Mouse (Mus musculus) midbrain, embryonic 13.5 days (tissue): ENCODE data around the gene Fbrsl1. TPM values are rescaled to one million over a fixed set of nuclear protein-coding genes. Genes with fewer than 3 reads are reported as not detected.

Experiments
- ATAC-seq: fragments of 200-750 bp; cut with Nextera tagmentation; 2 replicates; pipeline ENCODE4 v1.8.0; 2017; ENCODE audit warnings: mild to moderate bottlenecking, moderate TSS enrichment, moderate library complexity
- H3K27ac ChIP-seq: fragments of 300-500 bp; sonication (generic); 2 replicates; pipeline ENCODE4 v1.5.1; 2015; ENCODE audit warnings: inconsistent platforms, mild to moderate bottlenecking, moderate library complexity
- H3K27me3 ChIP-seq: fragments of 300-500 bp; sonication (generic); 2 replicates; pipeline ENCODE4 v1.6.1; 2015; ENCODE audit warnings: mild to moderate bottlenecking, inconsistent platforms
- H3K36me3 ChIP-seq: fragments of 300-500 bp; sonication (generic); 2 replicates; pipeline ENCODE4 v1.6.1; 2015; ENCODE audit warnings: mild to moderate bottlenecking, inconsistent platforms
- H3K4me1 ChIP-seq: fragments of 300-500 bp; sonication (generic); replicated peaks from 2 replicates; pipeline ENCODE4 v1.6.1; 2015; ENCODE audit warnings: inconsistent platforms
- H3K4me2 ChIP-seq: fragments of 300-500 bp; sonication (generic); replicated peaks from 2 replicates; pipeline ENCODE4 v1.6.1; 2015; ENCODE audit warnings: moderate library complexity, mild to moderate bottlenecking, inconsistent platforms
- H3K4me3 ChIP-seq: fragments of 300-500 bp; sonication (generic); replicated peaks from 2 replicates; pipeline ENCODE4 v1.5.1; 2015; ENCODE audit warnings: mild to moderate bottlenecking, inconsistent platforms
- H3K9ac ChIP-seq: fragments of 300-500 bp; sonication (generic); replicated peaks from 2 replicates; pipeline ENCODE4 v1.6.1; 2015; ENCODE audit warnings: mild to moderate bottlenecking, inconsistent platforms
- H3K9me3 ChIP-seq: fragments of 300-500 bp; sonication (generic); 2 replicates; pipeline ENCODE4 v1.6.1; 2016; ENCODE audit warnings: mild to moderate bottlenecking, inconsistent platforms
- WGBS: fragments of 180-500 bp; shearing (Covaris S2); methylation state at CpG from one replicate; pipeline ENCODE4 v1.1.7; 2015; 5-methylcytosine and 5-hydroxymethylcytosine counted together
- polyA plus RNA-seq: library from polyadenylated mRNA; unstranded; fragments of >200 nt; fragmentation: Nextera tagmentation; extraction: Ambion mirVana; gene quantifications from 2 replicates; pipeline ENCODE4 v1.2.1, GENCODE M21; 2015

Gene Fbrsl1
- polyA plus RNA-seq, 1 experiment from 2014 or later: 20.6 TPM

DNA sequence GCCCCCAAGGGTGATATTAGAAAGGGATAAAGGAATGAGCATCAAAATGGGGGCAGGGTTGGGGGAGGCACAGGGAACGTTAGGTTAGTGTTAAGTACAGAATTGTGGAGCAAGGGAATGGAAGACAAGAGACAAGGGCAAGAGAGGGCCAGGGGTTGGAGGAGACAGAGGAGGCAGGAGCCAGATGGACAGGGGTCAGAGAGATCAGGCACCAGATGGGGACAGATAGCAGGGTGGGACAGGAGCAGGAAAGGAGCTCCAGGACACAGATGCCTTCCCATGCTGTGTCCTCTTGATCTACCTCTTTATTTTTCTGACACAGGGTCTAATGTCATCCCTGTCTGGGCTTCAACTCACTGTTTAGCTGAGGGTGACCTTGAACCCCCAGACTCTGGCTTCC is 24.5 kb upstream of the Fbrsl1 start:
- Histone ChIP-seq H3K4me1 (peaks cover 13% of the 10 kb centered on the region), H3K4me3 (no peak overlapping the region), H3K27ac (no peak overlapping the region), H3K36me3 (no peaks in the 10 kb centered on the region), H3K9ac (no peak overlapping the region), H3K9me3 (no peaks in the 10 kb centered on the region), H3K27me3 (peaks cover 13% of the 10 kb centered on the region; the same call in 1 of the 2 replicates), H3K4me2 (no peak overlapping the region)
- WGBS: 5% methylated on average over 1 of the region's 1 CpGs
- ATAC-seq: no peak

DNA sequence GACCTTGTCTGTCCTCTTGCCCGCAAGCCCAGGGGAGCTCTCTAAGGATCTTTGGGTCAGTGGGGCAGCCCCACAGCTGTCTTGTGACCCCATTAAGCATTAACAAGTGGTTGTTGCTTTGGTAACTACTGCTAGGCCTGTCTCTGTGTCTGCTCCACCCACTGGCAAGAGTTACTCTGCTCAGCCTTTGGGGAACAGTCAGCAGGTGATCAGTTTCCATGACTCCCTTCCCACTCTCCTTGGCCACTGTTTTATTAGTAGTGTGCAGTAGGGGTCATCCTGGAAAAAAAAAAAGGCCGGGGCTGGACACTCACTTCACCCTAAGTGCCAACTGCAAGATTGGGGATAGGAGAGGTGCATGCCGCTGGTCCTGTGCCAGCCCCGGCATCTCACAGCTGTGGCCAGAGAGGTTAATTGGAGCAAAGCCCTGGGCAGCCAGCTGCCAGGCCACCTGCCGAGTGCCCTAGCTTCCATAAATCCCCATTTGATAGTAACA is 23.7 kb upstream of the Fbrsl1 start:
- ATAC-seq: no peak
- Histone ChIP-seq H3K4me3 (no peak overlapping the region), H3K36me3 (no peaks in the 10 kb centered on the region), H3K27ac (no peak overlapping the region), H3K9me3 (no peaks in the 10 kb centered on the region), H3K4me1 (peaks cover 14% of the 10 kb centered on the region), H3K27me3 (peaks cover 13% of the 10 kb centered on the region; the same call in 1 of the 2 replicates), H3K9ac (no peak overlapping the region), H3K4me2 (no peak overlapping the region)
- WGBS: 19% methylated on average over 5 of the region's 5 CpGs

- H3K4me2 ChIP-seq: no peak overlapping the region
- 20% methylated on average over 4 of the region's 4 CpGs for WGBS
- peaks cover 21% of the 10 kb centered on the region for H3K4me1 ChIP-seq
- no peak overlapping the region for H3K27ac ChIP-seq
- no peaks in the 10 kb centered on the region for H3K9me3 ChIP-seq
- no peak overlapping the region for H3K9ac ChIP-seq
- no peak for ATAC-seq
- peaks cover 13% of the 10 kb centered on the region; the same call in 1 of the 2 replicates for H3K27me3 ChIP-seq
- H3K36me3 ChIP-seq: no peaks in the 10 kb centered on the region
- no peak overlapping the region for H3K4me3 ChIP-seq
Measured at GRCm38 (mm10) chr5:110471285-110471684, 23.0 kb upstream of the Fbrsl1 start.

DNA sequence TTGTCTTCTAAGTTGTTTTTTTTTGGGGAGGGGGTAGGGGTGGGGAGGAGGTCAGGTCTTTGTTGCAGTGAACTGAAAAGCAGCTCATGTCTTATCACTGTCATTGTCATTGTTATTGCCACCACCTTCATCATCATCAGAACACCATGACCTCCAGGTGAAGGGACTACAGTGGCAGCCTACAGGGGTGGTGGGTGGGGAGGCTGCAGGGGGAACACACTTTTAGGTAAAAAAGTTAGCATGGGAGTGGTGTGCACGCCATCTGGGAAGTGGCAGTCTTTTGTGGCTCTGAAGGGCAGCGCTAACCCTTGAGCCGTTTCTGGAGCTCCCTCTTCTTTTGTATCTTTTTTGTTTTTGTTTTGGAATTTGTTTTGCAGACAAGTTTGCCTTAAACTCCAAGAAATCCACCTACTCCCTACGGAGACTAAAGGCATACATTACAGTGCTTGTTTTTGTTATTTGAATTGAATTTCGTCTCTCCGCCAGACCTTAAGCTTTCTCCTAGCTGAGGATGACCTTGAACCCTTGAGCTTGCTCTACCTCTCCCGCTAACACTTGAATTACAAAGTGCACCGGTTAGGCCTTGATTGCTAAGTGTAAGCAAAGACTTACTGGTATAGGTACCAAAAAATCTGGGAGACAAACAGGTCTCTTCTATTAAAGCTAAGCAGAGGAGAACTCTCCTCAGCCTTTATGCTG is 21.1 kb upstream of the Fbrsl1 start:
- Histone ChIP-seq H3K4me1 (peaks cover 21% of the 10 kb centered on the region), H3K36me3 (no peaks in the 10 kb centered on the region), H3K4me3 (no peak overlapping the region), H3K9ac (no peak overlapping the region), H3K27ac (no peak overlapping the region), H3K9me3 (no peaks in the 10 kb centered on the region), H3K27me3 (peaks cover 13% of the 10 kb centered on the region; the same call in 1 of the 2 replicates), H3K4me2 (no peak overlapping the region)
- no peak for ATAC-seq
- 77% methylated on average over 8 of the region's 8 CpGs for WGBS

- Histone ChIP-seq H3K9ac (no peak overlapping the region), H3K9me3 (no peaks in the 10 kb centered on the region), H3K27me3 (0 out of 2 replicates have a peak, but pooled peaks cover 6% of the 10 kb centered on the region), H3K36me3 (no peaks in the 10 kb centered on the region), H3K27ac (no peak overlapping the region), H3K4me2 (no peak overlapping the region), H3K4me3 (no peak overlapping the region), H3K4me1 (peaks cover 21% of the 10 kb centered on the region)
- 83% methylated on average over 4 of the region's 4 CpGs for WGBS
- no peak for ATAC-seq
Measured at GRCm38 (mm10) chr5:110468296-110468695, 20.0 kb upstream of the Fbrsl1 start.

- Histone ChIP-seq H3K4me1 (peaks cover 19% of the 10 kb centered on the region), H3K27ac (no peak overlapping the region), H3K4me2 (no peak overlapping the region), H3K4me3 (no peak overlapping the region), H3K27me3 (0 out of 2 replicates have a peak, but pooled peaks cover 6% of the 10 kb centered on the region), H3K36me3 (no peaks in the 10 kb centered on the region), H3K9ac (no peak overlapping the region), H3K9me3 (no peaks in the 10 kb centered on the region)
- WGBS: 82% methylated on average over 6 of the region's 6 CpGs
- no peak for ATAC-seq
Measured at GRCm38 (mm10) chr5:110467725-110468124, 19.4 kb upstream of the Fbrsl1 start.

- Histone ChIP-seq H3K4me3 (no peak overlapping the region), H3K4me2 (no peak overlapping the region), H3K9me3 (no peaks in the 10 kb centered on the region), H3K27ac (peak overlapping the region; percentile 15; the same call in 1 of the 2 replicates), H3K4me1 (peaks cover 9% of the 10 kb centered on the region), H3K36me3 (no peaks in the 10 kb centered on the region), H3K9ac (no peak overlapping the region), H3K27me3 (0 out of 2 replicates have a peak, but pooled peaks cover under 1% of the 10 kb centered on the region)
- ATAC-seq: peak; percentile 60; the same call in 1 of the 2 replicates
- WGBS: 54% methylated on average over 11 of the region's 11 CpGs
Measured at GRCm38 (mm10) chr5:110466531-110467424, 18.5 kb upstream of the Fbrsl1 start.

DNA sequence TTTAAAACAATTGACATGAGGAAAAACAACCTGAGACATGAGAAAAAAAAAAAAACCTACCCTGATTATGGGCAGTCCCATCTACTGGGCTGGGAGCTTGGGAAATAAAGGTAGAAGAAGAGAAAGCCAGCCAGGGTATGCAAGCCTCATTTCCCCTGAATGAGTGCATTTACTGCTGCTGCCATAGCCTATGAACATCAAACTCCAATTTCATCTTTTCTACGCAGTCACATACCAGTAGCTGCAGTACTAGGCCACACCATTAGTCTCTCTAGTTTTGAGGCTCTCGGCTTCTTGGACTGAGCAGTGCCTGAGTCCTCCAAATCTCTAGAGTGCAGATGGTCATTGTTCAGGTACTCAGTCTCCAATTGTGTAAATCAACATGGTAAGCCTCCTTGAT is 14.3 kb upstream of the Fbrsl1 start:
- Histone ChIP-seq H3K27me3 (no peaks in the 10 kb centered on the region), H3K36me3 (no peaks in the 10 kb centered on the region), H3K4me3 (no peak overlapping the region), H3K9ac (no peak overlapping the region), H3K4me2 (no peak overlapping the region), H3K4me1 (peaks cover 8% of the 10 kb centered on the region; the same call in 1 of the 2 replicates), H3K9me3 (no peaks in the 10 kb centered on the region), H3K27ac (no peak overlapping the region)
- 91% methylated on average over 2 of the region's 2 CpGs for WGBS
- no peak for ATAC-seq

- Histone ChIP-seq H3K36me3 (no peaks in the 10 kb centered on the region), H3K4me2 (no peak overlapping the region), H3K9me3 (no peaks in the 10 kb centered on the region), H3K27me3 (no peaks in the 10 kb centered on the region), H3K27ac (no peak overlapping the region), H3K9ac (no peak overlapping the region), H3K4me3 (no peak overlapping the region), H3K4me1 (no peaks in the 10 kb centered on the region)
- no peak for ATAC-seq
- WGBS: 83% methylated on average over 3 of the region's 3 CpGs
Measured at GRCm38 (mm10) chr5:110458936-110459335, 10.6 kb upstream of the Fbrsl1 start.

DNA sequence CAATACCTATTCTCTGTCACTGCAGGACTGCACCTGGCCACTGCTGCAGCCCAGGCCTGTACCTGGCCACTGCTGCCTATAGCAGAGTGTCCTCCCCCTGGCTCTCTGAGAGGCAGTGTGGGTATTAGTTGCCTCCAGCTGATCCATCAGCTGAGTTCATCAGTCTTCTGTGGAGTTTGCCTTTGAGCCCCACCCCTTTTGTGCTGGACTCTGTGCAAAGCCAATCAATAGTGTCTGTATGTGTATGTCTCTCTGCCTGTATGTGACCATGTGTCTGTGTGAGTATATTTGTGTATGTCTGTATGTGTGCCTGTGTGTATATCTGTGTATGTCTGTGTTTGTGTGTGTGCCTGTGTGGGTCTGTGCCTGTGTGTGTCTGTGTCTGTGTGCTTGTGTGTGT is 7.0 kb upstream of the Fbrsl1 start:
- no peak for ATAC-seq

DNA sequence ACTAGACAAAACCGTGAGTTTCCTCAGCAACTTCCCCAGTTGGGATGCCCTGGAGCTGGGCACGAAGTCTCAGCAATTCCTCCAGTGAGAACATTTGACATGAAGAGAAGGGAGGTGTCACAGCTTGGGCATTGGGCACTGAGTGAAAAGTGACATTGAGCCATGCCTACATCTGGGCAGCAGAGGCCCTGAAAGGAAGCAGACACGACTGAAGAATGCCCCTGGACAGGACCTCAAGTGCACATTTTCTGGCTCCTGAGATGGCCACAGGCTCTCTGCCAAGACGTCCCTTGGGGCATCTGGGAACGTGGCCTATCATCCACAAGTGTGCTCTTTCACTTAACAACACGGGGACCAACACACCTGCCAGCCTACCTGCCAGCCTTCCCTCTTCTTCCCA is 991 bp upstream of the Fbrsl1 start:
- Histone ChIP-seq H3K9me3 (no peaks in the 10 kb centered on the region), H3K4me1 (peaks cover 27% of the 10 kb centered on the region), H3K4me2 (peak overlapping the region; percentile 90), H3K4me3 (peak overlapping the region; percentile 95; the same call in 1 of the 2 replicates), H3K36me3 (no peaks in the 10 kb centered on the region), H3K27ac (no peak overlapping the region), H3K27me3 (peaks cover 7% of the 10 kb centered on the region; the same call in 1 of the 2 replicates), H3K9ac (no peak overlapping the region)
- WGBS: 58% methylated on average over 6 of the region's 6 CpGs
- ATAC-seq: no peak

More for the DNA sequence above, 7.0 kb upstream of the Fbrsl1 start:
- Histone ChIP-seq H3K27me3 (peaks cover 7% of the 10 kb centered on the region; the same call in 1 of the 2 replicates), H3K36me3 (no peaks in the 10 kb centered on the region), H3K27ac (no peak overlapping the region), H3K9me3 (no peaks in the 10 kb centered on the region), H3K4me1 (no peaks in the 10 kb centered on the region), H3K4me3 (no peak overlapping the region), H3K9ac (no peak overlapping the region), H3K4me2 (no peak overlapping the region)
